Mouse (Mus musculus) small intestine, adult 2 months (tissue): ENCODE data around the gene Plcb2. TPM values are rescaled to one million over a fixed set of nuclear protein-coding genes. Genes with fewer than 3 reads are reported as not detected.

Source experiments
- H3K27ac ChIP-seq: fragments of 200-500 bp; 2 replicates; pipeline ENCODE4 v1.5.1; 2012; ENCODE audit warnings: low read depth, low read length, control low read depth, inconsistent platforms; ENCODE audit not compliant: insufficient read depth
- H3K27me3 ChIP-seq: fragments of 200-500 bp; 2 replicates; pipeline ENCODE4 v1.6.1; 2012; ENCODE audit warnings: mild to moderate bottlenecking, moderate library complexity, low read length, inconsistent platforms; ENCODE audit not compliant: control insufficient read depth, insufficient read depth
- H3K36me3 ChIP-seq: fragments of 200-500 bp; 2 replicates; pipeline ENCODE4 v1.6.1; 2012; ENCODE audit warnings: mild to moderate bottlenecking, low read length, control low read depth, inconsistent platforms; ENCODE audit not compliant: control insufficient read depth, insufficient read depth
- H3K4me1 ChIP-seq: fragments of 200-500 bp; 2 replicates; pipeline ENCODE4 v1.6.1; 2012; ENCODE audit warnings: low read length, inconsistent platforms, mixed read lengths; ENCODE audit not compliant: control insufficient read depth, insufficient read depth, insufficient read length
- H3K4me3 ChIP-seq: fragments of 200-500 bp; 2 replicates; pipeline ENCODE4 v1.5.1; 2012; ENCODE audit warnings: low read depth, mild to moderate bottlenecking, control low read depth, inconsistent platforms, low read length, moderate library complexity
- CTCF ChIP-seq: fragments of 200-500 bp; IDR thresholded peaks from 2 replicates; pipeline ENCODE4 v1.5.1; 2012; ENCODE audit warnings: low read depth, mild to moderate bottlenecking, control low read depth, inconsistent platforms, low read length, moderate library complexity, mixed read lengths; ENCODE audit not compliant: insufficient replicate concordance, insufficient read length; ENCODE audit errors: extremely low read depth
- POLR2A ChIP-seq: fragments of 200-500 bp; IDR thresholded peaks from 2 replicates; pipeline ENCODE4 v1.6.1; 2012; ENCODE audit warnings: low read depth, mild to moderate bottlenecking, control low read depth, inconsistent platforms, low read length, moderate library complexity
- WGBS: fragments of 180-500 bp; shearing (Covaris S2); methylation state at CpG from one replicate; pipeline ENCODE4 v1.1.7; 2018; 5-methylcytosine and 5-hydroxymethylcytosine counted together
- polyA plus RNA-seq: library from polyadenylated mRNA; depleted of rRNA; stranded (reverse); fragments of >200 nt; gene quantifications from 2 replicates; pipeline ENCODE4 v1.2.3, GENCODE M21; 2012

Plcb2 gene
- polyA plus RNA-seq, 1 experiment, result 6.2 TPM

- Histone ChIP-seq H3K27me3 (peaks cover 18% of the 10 kb centered on the region), H3K36me3 (no peaks in the 10 kb centered on the region), H3K4me1 (peaks cover 10% of the 10 kb centered on the region), H3K27ac (no peak overlapping the region), H3K4me3 (no peak overlapping the region)
- TF ChIP-seq CTCF, result no peak
- TF ChIP-seq POLR2A, result no peak
- 52% methylated on average over 4 of the region's 4 CpGs for WGBS
Observed at GRCm38 (mm10) chr2:118714230-118714629, 14.0 kb downstream of the Plcb2 start.

GRCm38 (mm10) chr2:118713631-118714030 lies 14.6 kb downstream of the Plcb2 start:
- peaks cover 10% of the 10 kb centered on the region for H3K4me1 ChIP-seq
- TF ChIP-seq POLR2A (no peak), CTCF (no peak)
- no peak overlapping the region for H3K27ac ChIP-seq
- H3K27me3 ChIP-seq, result peaks cover 18% of the 10 kb centered on the region
- 79% methylated on average over 6 of the region's 6 CpGs for WGBS
- no peaks in the 10 kb centered on the region for H3K36me3 ChIP-seq
- no peak overlapping the region for H3K4me3 ChIP-seq

GRCm38 (mm10) chr2:118711038-118711494 lies 17.2 kb downstream of the Plcb2 start:
- H3K27me3 ChIP-seq, result peaks cover 18% of the 10 kb centered on the region

GRCm38 (mm10) chr2:118709655-118710221 lies 18.5 kb downstream of the Plcb2 start:
- no peak for TF ChIP-seq POLR2A
- no peak for TF ChIP-seq CTCF
- H3K4me1 ChIP-seq, result peaks cover 10% of the 10 kb centered on the region
- peaks cover 28% of the 10 kb centered on the region for H3K27me3 ChIP-seq
- 52% methylated on average over 4 of the region's 4 CpGs for WGBS
- no peak overlapping the region for H3K27ac ChIP-seq
- no peaks in the 10 kb centered on the region for H3K36me3 ChIP-seq
- H3K4me3 ChIP-seq, result no peak overlapping the region

More at GRCm38 (mm10) chr2:118711038-118711494, 17.2 kb downstream of the Plcb2 start:
- Histone ChIP-seq H3K4me1 (peaks cover 10% of the 10 kb centered on the region), H3K27ac (no peak overlapping the region), H3K4me3 (peak overlapping the region; percentile 48), H3K36me3 (no peaks in the 10 kb centered on the region)
- TF ChIP-seq POLR2A (no peak; the same call in 1 of the 2 replicates), CTCF (no peak)
- WGBS, result 5% methylated on average over 36 of the region's 36 CpGs

- H3K4me1 ChIP-seq, result peaks cover 17% of the 10 kb centered on the region
- TF ChIP-seq POLR2A (no peak), CTCF (no peak)
- H3K36me3 ChIP-seq, result no peaks in the 10 kb centered on the region
- 21% methylated on average over 4 of the region's 4 CpGs for WGBS
- H3K27ac ChIP-seq, result no peak overlapping the region
- H3K4me3 ChIP-seq, result no peak overlapping the region
- H3K27me3 ChIP-seq, result peaks cover 41% of the 10 kb centered on the region
Observed at GRCm38 (mm10) chr2:118708472-118708871, 19.8 kb downstream of the Plcb2 start.

GRCm38 (mm10) chr2:118706436-118706835 lies 21.8 kb downstream of the Plcb2 start:
- Histone ChIP-seq H3K27ac (no peak overlapping the region), H3K4me3 (no peak overlapping the region), H3K4me1 (peaks cover 27% of the 10 kb centered on the region), H3K27me3 (peaks cover 57% of the 10 kb centered on the region), H3K36me3 (no peaks in the 10 kb centered on the region)
- TF ChIP-seq POLR2A (no peak), CTCF (no peak)
- 48% methylated on average over 6 of the region's 6 CpGs for WGBS

- Histone ChIP-seq H3K27ac (no peak within 1 kb of the TSS), H3K27me3 (peaks cover 57% of the 10 kb centered on the region), H3K4me3 (peak within 1 kb of the TSS; percentile 57), H3K4me1 (peaks cover 18% of the 10 kb centered on the region), H3K36me3 (no peaks in the 10 kb centered on the region)
- 2% methylated on average over 50 of the region's 50 CpGs for WGBS
- TF ChIP-seq POLR2A, result no peak
- TF ChIP-seq CTCF, result no peak
Observed at GRCm38 (mm10) chr2:118703913-118704730, 24.1 kb downstream of the Plcb2 start, which contains the start of gene Ankrd63. TSS of gene Ankrd63 (minus strand) at chr2:118703963.
